Mouse (Mus musculus): Measurements from ENCODE around the gene Ttc30a1.

The Ttc30a1 gene

DNA sequence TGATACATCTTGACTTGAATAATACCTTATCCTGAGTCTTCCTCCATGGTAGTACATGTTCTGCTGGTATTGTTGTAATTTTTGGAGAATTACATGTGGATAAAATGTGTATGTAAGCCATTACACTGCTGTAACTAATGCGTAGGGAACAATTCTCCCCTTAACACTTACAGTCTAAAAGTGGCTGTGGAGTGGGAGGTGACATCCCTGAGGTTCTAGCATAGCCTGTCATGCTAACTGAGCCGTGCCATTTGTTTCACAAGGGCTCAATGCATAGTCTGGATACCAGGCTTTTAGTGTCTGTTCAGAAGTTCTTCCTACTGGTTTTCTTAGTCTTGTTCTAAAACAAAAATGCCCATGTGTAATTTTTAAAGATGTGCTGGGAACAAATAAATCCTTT is 50.8 kb downstream of the Ttc30a1 start:
- DNase-seq (ENCODE audit: low spot score in 2 of 2): no peak

DNA sequence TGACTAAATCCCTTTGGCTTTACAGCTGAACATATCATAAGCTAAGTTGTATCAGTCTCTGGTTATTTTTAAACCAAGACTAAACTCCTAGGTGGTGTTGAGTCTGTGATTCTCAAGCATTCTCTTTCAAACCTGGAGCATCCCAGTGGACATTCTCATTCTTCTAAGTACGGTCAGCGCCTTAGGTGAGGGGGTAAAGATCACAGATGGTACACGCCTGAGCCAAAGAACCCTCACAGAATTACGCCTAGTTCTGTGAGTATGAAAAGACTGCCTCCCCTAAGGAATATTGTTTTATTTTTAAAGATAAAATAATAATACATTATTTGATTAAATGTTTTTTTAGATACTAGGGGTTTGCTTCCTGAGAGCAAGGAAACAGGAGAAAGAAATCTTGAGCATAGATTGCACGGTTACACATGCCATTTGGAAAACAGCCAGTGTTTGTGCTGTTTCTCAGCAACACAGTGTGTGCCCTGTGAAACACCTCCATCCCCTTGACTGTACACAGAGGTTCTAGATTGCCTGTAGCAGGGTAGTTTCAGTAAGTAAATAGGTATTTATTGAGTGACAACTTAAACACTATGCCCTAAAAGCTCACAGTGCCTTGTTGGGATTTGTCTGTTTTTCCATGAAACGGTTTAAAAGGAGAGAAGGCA is 51.9 kb downstream of the Ttc30a1 start:
- DNase-seq (ENCODE audit: low spot score in 2 of 2): no peak

DNA sequence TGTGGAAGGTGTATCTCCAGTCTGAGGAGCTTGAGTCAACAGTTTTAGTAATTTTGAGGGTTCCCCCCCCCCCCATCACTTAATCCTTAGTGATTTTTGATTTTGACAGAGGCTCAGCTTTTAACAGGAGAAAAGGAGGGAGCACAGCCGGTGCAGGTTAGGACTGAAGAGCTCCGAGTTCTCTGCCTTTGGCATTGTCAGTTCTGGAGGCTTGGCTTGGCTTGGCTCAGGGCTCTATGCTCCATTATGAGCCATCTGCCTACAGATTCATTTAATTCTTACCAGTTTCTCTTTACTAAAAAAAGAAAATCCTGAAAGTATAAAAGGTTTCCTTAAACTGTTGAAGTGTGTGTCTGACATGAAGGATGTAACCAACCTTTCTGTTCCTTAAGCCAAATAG is 52.6 kb downstream of the Ttc30a1 start:
- DNase-seq (ENCODE audit: low spot score in 2 of 2): no peak
